Mouse (Mus musculus) liver, postnatal 0 days (tissue): ENCODE data around the gene Car5a. TPM values are rescaled to one million over a fixed set of nuclear protein-coding genes. Genes with fewer than 3 reads are reported as not detected.
A peak's percentile ranks its signal among the peaks of the same experiment; 100 is the strongest.

Experiments used
- ATAC-seq: fragments of 200-750 bp; cut with Nextera tagmentation; 2 replicates; pipeline ENCODE4 v1.8.0; 2017; ENCODE audit warnings: mild to moderate bottlenecking, moderate library complexity
- DNase-seq: peaks from one replicate; pipeline ENCODE4 v3.0.0-alpha.2; 2016
- H3K27ac ChIP-seq: fragments of 300-500 bp; sonication (generic); 2 replicates; pipeline ENCODE4 v1.5.1; 2014; ENCODE audit warnings: antibody characterized with exemption, moderate library complexity, mild to moderate bottlenecking, low read depth
- H3K27me3 ChIP-seq: fragments of 300-500 bp; sonication (generic); 2 replicates; pipeline ENCODE4 v1.6.1; 2014; ENCODE audit warnings: low read length, control low read depth, mixed read lengths; ENCODE audit not compliant: insufficient read depth
- H3K36me3 ChIP-seq: fragments of 300-500 bp; sonication (generic); replicated peaks from 2 replicates; pipeline ENCODE4 v1.6.1; 2014; ENCODE audit warnings: mild to moderate bottlenecking, control low read depth, low read length, moderate library complexity, mixed read lengths; ENCODE audit not compliant: insufficient read depth
- H3K4me1 ChIP-seq: fragments of 300-500 bp; sonication (generic); 2 replicates; pipeline ENCODE4 v1.6.1; 2014; ENCODE audit warnings: antibody characterized with exemption, mild to moderate bottlenecking, control low read depth; ENCODE audit not compliant: insufficient read depth
- H3K4me2 ChIP-seq: fragments of 300-500 bp; sonication (generic); 2 replicates; pipeline ENCODE4 v1.6.1; 2014; ENCODE audit warnings: low read depth, mild to moderate bottlenecking, low read length, moderate library complexity, mixed read lengths
- H3K4me3 ChIP-seq: fragments of 300-500 bp; sonication (generic); 2 replicates; pipeline ENCODE4 v1.5.1; 2014; ENCODE audit warnings: low read depth, low read length
- H3K9ac ChIP-seq: fragments of 300-500 bp; sonication (generic); replicated peaks from 2 replicates; pipeline ENCODE4 v1.6.1; 2014; ENCODE audit warnings: mild to moderate bottlenecking, moderate library complexity
- H3K9me3 ChIP-seq: fragments of 300-500 bp; sonication (generic); 2 replicates; pipeline ENCODE4 v1.6.1; 2016; ENCODE audit warnings: mild to moderate bottlenecking, control low read depth, low read length, mixed read lengths
- CTCF ChIP-seq: sonication (generic); IDR thresholded peaks from 2 replicates; pipeline ENCODE4 v1.5.1; 2016; ENCODE audit warnings: antibody characterized with exemption, low read depth
- EP300 ChIP-seq: IDR thresholded peaks from 2 replicates; pipeline ENCODE4 v1.6.1; 2016; ENCODE audit warnings: antibody characterized with exemption, low read depth, mild to moderate bottlenecking
- WGBS: fragments of 180-500 bp; shearing (Covaris S2); extraction: QIAGEN DNeasy Blood & Tissue Kit; methylation state at CpG from one replicate; pipeline ENCODE4 v1.1.7; 2014; ENCODE audit not compliant: insufficient replicate concordance; 5-methylcytosine and 5-hydroxymethylcytosine counted together
- polyA plus RNA-seq: library from polyadenylated mRNA; unstranded; fragments of >200 nt; fragmentation: Nextera tagmentation; extraction: Ambion mirVana; gene quantifications from 2 replicates; pipeline ENCODE4 v1.2.1, GENCODE M21; 2015

Gene Car5a
- polyA plus RNA-seq, 1 experiment from 2014 or later: 9.6 TPM

- Histone ChIP-seq H3K4me3 (no peak overlapping the region), H3K36me3 (no peaks in the 10 kb centered on the region), H3K4me2 (no peak overlapping the region), H3K4me1 (peaks cover 24% of the 10 kb centered on the region), H3K9me3 (no peaks in the 10 kb centered on the region), H3K27ac (no peak overlapping the region), H3K27me3 (no peaks in the 10 kb centered on the region), H3K9ac (no peak overlapping the region)
- 59% methylated on average over 3 of the region's 3 CpGs for WGBS
- no peak for TF ChIP-seq EP300
- no peak for TF ChIP-seq CTCF
- DNase-seq: no peak
- no peak for ATAC-seq
Measured at GRCm38 (mm10) chr8:121962892-121963291, 18.2 kb upstream of the Car5a start.

GRCm38 (mm10) chr8:121958395-121958794 lies 13.7 kb upstream of the Car5a start:
- no peak for DNase-seq
- no peak for TF ChIP-seq EP300
- TF ChIP-seq CTCF: no peak
- H3K4me3 ChIP-seq: no peak overlapping the region
- ATAC-seq: no peak
- peaks cover 19% of the 10 kb centered on the region for H3K4me1 ChIP-seq
- no peak overlapping the region for H3K4me2 ChIP-seq
- H3K27me3 ChIP-seq: no peaks in the 10 kb centered on the region
- H3K9me3 ChIP-seq: no peaks in the 10 kb centered on the region
- no peak overlapping the region for H3K27ac ChIP-seq
- peaks cover 10% of the 10 kb centered on the region for H3K36me3 ChIP-seq
- WGBS: 83% methylated on average over 1 of the region's 1 CpGs
- H3K9ac ChIP-seq: no peak overlapping the region; the same call in 1 of the 2 replicates

- no peak overlapping the region for H3K4me3 ChIP-seq
- H3K27ac ChIP-seq: no peak overlapping the region
- peaks cover 36% of the 10 kb centered on the region for H3K4me1 ChIP-seq
- 31% methylated on average over 1 of the region's 1 CpGs for WGBS
- TF ChIP-seq CTCF: no peak
- peak; percentile 68; the same call in 1 of the 2 replicates for TF ChIP-seq EP300
- ATAC-seq: peak; percentile 24; the same call in 1 of the 2 replicates
- peaks cover 10% of the 10 kb centered on the region for H3K36me3 ChIP-seq
- H3K4me2 ChIP-seq: no peak overlapping the region
- no peak overlapping the region for H3K9ac ChIP-seq
- DNase-seq: no peak
- H3K9me3 ChIP-seq: no peaks in the 10 kb centered on the region
- no peaks in the 10 kb centered on the region for H3K27me3 ChIP-seq
Measured at GRCm38 (mm10) chr8:121955825-121956500, 11.3 kb upstream of the Car5a start.

- Histone ChIP-seq H3K9me3 (no peaks in the 10 kb centered on the region), H3K4me3 (no peak overlapping the region), H3K27ac (no peak overlapping the region), H3K9ac (no peak overlapping the region), H3K27me3 (no peaks in the 10 kb centered on the region), H3K4me2 (no peak overlapping the region), H3K4me1 (peaks cover 36% of the 10 kb centered on the region), H3K36me3 (peaks cover 10% of the 10 kb centered on the region)
- no peak for ATAC-seq
- TF ChIP-seq CTCF: no peak
- no peak for TF ChIP-seq EP300
- 66% methylated on average over 10 of the region's 10 CpGs for WGBS
- no peak for DNase-seq
Measured at GRCm38 (mm10) chr8:121954981-121955555, 10.4 kb upstream of the Car5a start.

GRCm38 (mm10) chr8:121953821-121954545 lies 9.3 kb upstream of the Car5a start:
- H3K9ac ChIP-seq: no peak overlapping the region
- H3K27me3 ChIP-seq: no peaks in the 10 kb centered on the region
- peaks cover 43% of the 10 kb centered on the region for H3K4me1 ChIP-seq
- WGBS: 51% methylated on average over 3 of the region's 3 CpGs
- H3K27ac ChIP-seq: no peak overlapping the region
- TF ChIP-seq EP300 (no peak), CTCF (no peak)
- H3K36me3 ChIP-seq: peaks cover 10% of the 10 kb centered on the region
- H3K4me3 ChIP-seq: no peak overlapping the region
- H3K4me2 ChIP-seq: no peak overlapping the region
- no peak for ATAC-seq
- no peak for DNase-seq
- H3K9me3 ChIP-seq: no peaks in the 10 kb centered on the region

GRCm38 (mm10) chr8:121952800-121953199 lies 8.1 kb upstream of the Car5a start:
- H3K9ac ChIP-seq: peak overlapping the region; percentile 93; the same call in 1 of the 2 replicates
- 79% methylated on average over 7 of the region's 7 CpGs for WGBS
- H3K36me3 ChIP-seq: peaks cover 10% of the 10 kb centered on the region
- ATAC-seq: no peak
- H3K27me3 ChIP-seq: no peaks in the 10 kb centered on the region
- TF ChIP-seq EP300 (no peak), CTCF (no peak)
- DNase-seq: no peak
- no peak overlapping the region; the same call in 1 of the 2 replicates for H3K4me3 ChIP-seq
- H3K27ac ChIP-seq: 0 out of 2 replicates have a peak overlapping the region, but pooled peaks have one; percentile 46
- peaks cover 43% of the 10 kb centered on the region for H3K4me1 ChIP-seq
- H3K9me3 ChIP-seq: no peaks in the 10 kb centered on the region
- peak overlapping the region; percentile 82 for H3K4me2 ChIP-seq
